Mouse (Mus musculus) midbrain, embryonic 13.5 days (tissue): ENCODE results near the gene Camta1. TPM values are rescaled to one million over a fixed set of nuclear protein-coding genes. Genes with fewer than 3 reads are reported as not detected.

ENCODE experiments used
- ATAC-seq: fragments of 200-750 bp; cut with Nextera tagmentation; 2 replicates; pipeline ENCODE4 v1.8.0; 2017; ENCODE audit warnings: mild to moderate bottlenecking, moderate TSS enrichment, moderate library complexity
- H3K27ac ChIP-seq: fragments of 300-500 bp; sonication (generic); 2 replicates; pipeline ENCODE4 v1.5.1; 2015; ENCODE audit warnings: inconsistent platforms, mild to moderate bottlenecking, moderate library complexity
- H3K27me3 ChIP-seq: fragments of 300-500 bp; sonication (generic); 2 replicates; pipeline ENCODE4 v1.6.1; 2015; ENCODE audit warnings: mild to moderate bottlenecking, inconsistent platforms
- H3K36me3 ChIP-seq: fragments of 300-500 bp; sonication (generic); 2 replicates; pipeline ENCODE4 v1.6.1; 2015; ENCODE audit warnings: mild to moderate bottlenecking, inconsistent platforms
- H3K4me1 ChIP-seq: fragments of 300-500 bp; sonication (generic); replicated peaks from 2 replicates; pipeline ENCODE4 v1.6.1; 2015; ENCODE audit warnings: inconsistent platforms
- H3K4me2 ChIP-seq: fragments of 300-500 bp; sonication (generic); replicated peaks from 2 replicates; pipeline ENCODE4 v1.6.1; 2015; ENCODE audit warnings: moderate library complexity, mild to moderate bottlenecking, inconsistent platforms
- H3K4me3 ChIP-seq: fragments of 300-500 bp; sonication (generic); replicated peaks from 2 replicates; pipeline ENCODE4 v1.5.1; 2015; ENCODE audit warnings: mild to moderate bottlenecking, inconsistent platforms
- H3K9ac ChIP-seq: fragments of 300-500 bp; sonication (generic); replicated peaks from 2 replicates; pipeline ENCODE4 v1.6.1; 2015; ENCODE audit warnings: mild to moderate bottlenecking, inconsistent platforms
- H3K9me3 ChIP-seq: fragments of 300-500 bp; sonication (generic); 2 replicates; pipeline ENCODE4 v1.6.1; 2016; ENCODE audit warnings: mild to moderate bottlenecking, inconsistent platforms
- WGBS: fragments of 180-500 bp; shearing (Covaris S2); methylation state at CpG from one replicate; pipeline ENCODE4 v1.1.7; 2015; 5-methylcytosine and 5-hydroxymethylcytosine counted together
- polyA plus RNA-seq: library from polyadenylated mRNA; unstranded; fragments of >200 nt; fragmentation: Nextera tagmentation; extraction: Ambion mirVana; gene quantifications from 2 replicates; pipeline ENCODE4 v1.2.1, GENCODE M21; 2015

The Camta1 gene
- polyA plus RNA-seq, 1 experiment from 2014 or later, result 163 TPM

GRCm38 (mm10) chr4:151316428-151316827, 545.2 kb downstream of the Camta1 start:
- Histone ChIP-seq H3K27ac (peak overlapping the region; percentile 41; the same call in 1 of the 2 replicates), H3K9me3 (no peaks in the 10 kb centered on the region), H3K4me3 (no peak overlapping the region), H3K4me1 (peaks cover 19% of the 10 kb centered on the region), H3K36me3 (no peaks in the 10 kb centered on the region), H3K9ac (no peak overlapping the region), H3K27me3 (no peaks in the 10 kb centered on the region), H3K4me2 (no peak overlapping the region)
- no peak for ATAC-seq
- WGBS, result 76% methylated on average over 10 of the region's 10 CpGs

GRCm38 (mm10) chr4:151315726-151316125, 546.0 kb downstream of the Camta1 start:
- H3K4me1 ChIP-seq, result peaks cover 20% of the 10 kb centered on the region
- H3K4me2 ChIP-seq, result no peak overlapping the region
- H3K36me3 ChIP-seq, result no peaks in the 10 kb centered on the region
- H3K9ac ChIP-seq, result no peak overlapping the region
- WGBS, result 47% methylated on average over 10 of the region's 10 CpGs
- ATAC-seq, result peak; percentile 48; the same call in 1 of the 2 replicates
- peak overlapping the region; percentile 41; the same call in 1 of the 2 replicates for H3K27ac ChIP-seq
- no peaks in the 10 kb centered on the region for H3K27me3 ChIP-seq
- H3K9me3 ChIP-seq, result no peaks in the 10 kb centered on the region
- no peak overlapping the region for H3K4me3 ChIP-seq

GRCm38 (mm10) chr4:151310773-151311172, 550.9 kb downstream of the Camta1 start:
- Histone ChIP-seq H3K27ac (no peak overlapping the region), H3K36me3 (no peaks in the 10 kb centered on the region), H3K4me2 (no peak overlapping the region), H3K9me3 (no peaks in the 10 kb centered on the region), H3K4me1 (peaks cover 18% of the 10 kb centered on the region), H3K4me3 (no peak overlapping the region), H3K9ac (no peak overlapping the region), H3K27me3 (no peaks in the 10 kb centered on the region)
- ATAC-seq, result no peak
- 80% methylated on average over 8 of the region's 8 CpGs for WGBS

GRCm38 (mm10) chr4:151310056-151310685, 551.5 kb downstream of the Camta1 start:
- H3K4me1 ChIP-seq, result peaks cover 15% of the 10 kb centered on the region; the same call in 1 of the 2 replicates
- H3K4me2 ChIP-seq, result no peak overlapping the region
- ATAC-seq, result no peak
- 68% methylated on average over 12 of the region's 12 CpGs for WGBS
- no peaks in the 10 kb centered on the region for H3K36me3 ChIP-seq
- no peaks in the 10 kb centered on the region for H3K27me3 ChIP-seq
- H3K4me3 ChIP-seq, result no peak overlapping the region
- H3K27ac ChIP-seq, result no peak overlapping the region
- H3K9me3 ChIP-seq, result no peaks in the 10 kb centered on the region
- no peak overlapping the region for H3K9ac ChIP-seq

- ATAC-seq, result no peak
- H3K36me3 ChIP-seq, result no peaks in the 10 kb centered on the region
- H3K27me3 ChIP-seq, result 0 out of 2 replicates have a peak, but pooled peaks cover 4% of the 10 kb centered on the region
- no peaks in the 10 kb centered on the region for H3K9me3 ChIP-seq
- H3K27ac ChIP-seq, result no peak overlapping the region
- H3K9ac ChIP-seq, result no peak overlapping the region
- WGBS, result 90% methylated on average over 11 of the region's 11 CpGs
- H3K4me2 ChIP-seq, result no peak overlapping the region
- H3K4me3 ChIP-seq, result no peak overlapping the region
- H3K4me1 ChIP-seq, result peaks cover 26% of the 10 kb centered on the region
Observed at GRCm38 (mm10) chr4:151306890-151307289, 554.8 kb downstream of the Camta1 start.

GRCm38 (mm10) chr4:151306311-151306765, 555.3 kb downstream of the Camta1 start:
- Histone ChIP-seq H3K9ac (no peak overlapping the region), H3K9me3 (no peaks in the 10 kb centered on the region), H3K4me3 (no peak overlapping the region), H3K36me3 (no peaks in the 10 kb centered on the region), H3K4me1 (peaks cover 26% of the 10 kb centered on the region), H3K27me3 (0 out of 2 replicates have a peak, but pooled peaks cover 5% of the 10 kb centered on the region), H3K4me2 (no peak overlapping the region), H3K27ac (no peak overlapping the region)
- WGBS, result 74% methylated on average over 11 of the region's 11 CpGs
- no peak for ATAC-seq

GRCm38 (mm10) chr4:151305761-151306160, 555.9 kb downstream of the Camta1 start:
- Histone ChIP-seq H3K9me3 (no peaks in the 10 kb centered on the region), H3K9ac (no peak overlapping the region), H3K4me3 (no peak overlapping the region), H3K36me3 (no peaks in the 10 kb centered on the region), H3K4me1 (peaks cover 27% of the 10 kb centered on the region), H3K27me3 (peaks cover 9% of the 10 kb centered on the region; the same call in 1 of the 2 replicates), H3K27ac (no peak overlapping the region), H3K4me2 (no peak overlapping the region)
- no peak for ATAC-seq
- WGBS, result 88% methylated on average over 6 of the region's 6 CpGs

- no peak for ATAC-seq
- 79% methylated on average over 3 of the region's 3 CpGs for WGBS
- H3K4me3 ChIP-seq, result no peak overlapping the region
- H3K9ac ChIP-seq, result no peak overlapping the region
- H3K27ac ChIP-seq, result no peak overlapping the region
- no peak overlapping the region for H3K4me2 ChIP-seq
- no peaks in the 10 kb centered on the region for H3K36me3 ChIP-seq
- H3K9me3 ChIP-seq, result no peaks in the 10 kb centered on the region
- H3K27me3 ChIP-seq, result peaks cover 13% of the 10 kb centered on the region
- H3K4me1 ChIP-seq, result peaks cover 22% of the 10 kb centered on the region
Observed at GRCm38 (mm10) chr4:151303931-151304330, 557.7 kb downstream of the Camta1 start.

- no peak overlapping the region for H3K4me3 ChIP-seq
- no peak overlapping the region for H3K27ac ChIP-seq
- peaks cover 22% of the 10 kb centered on the region for H3K4me1 ChIP-seq
- no peak for ATAC-seq
- H3K9me3 ChIP-seq, result no peaks in the 10 kb centered on the region
- WGBS, result 86% methylated on average over 5 of the region's 5 CpGs
- H3K4me2 ChIP-seq, result no peak overlapping the region
- peaks cover 18% of the 10 kb centered on the region for H3K27me3 ChIP-seq
- no peak overlapping the region for H3K9ac ChIP-seq
- H3K36me3 ChIP-seq, result no peaks in the 10 kb centered on the region
Observed at GRCm38 (mm10) chr4:151303436-151303835, 558.2 kb downstream of the Camta1 start.

GRCm38 (mm10) chr4:151302195-151303126, 559.2 kb downstream of the Camta1 start:
- Histone ChIP-seq H3K4me2 (no peak overlapping the region), H3K4me3 (no peak overlapping the region), H3K27me3 (peaks cover 18% of the 10 kb centered on the region), H3K27ac (peak overlapping the region; percentile 10; the same call in 1 of the 2 replicates), H3K9ac (no peak overlapping the region), H3K9me3 (no peaks in the 10 kb centered on the region), H3K4me1 (peaks cover 22% of the 10 kb centered on the region), H3K36me3 (no peaks in the 10 kb centered on the region)
- ATAC-seq, result peak; percentile 43
- 46% methylated on average over 11 of the region's 11 CpGs for WGBS

GRCm38 (mm10) chr4:151301337-151301736, 560.3 kb downstream of the Camta1 start:
- Histone ChIP-seq H3K4me3 (no peak overlapping the region), H3K27ac (no peak overlapping the region), H3K9me3 (no peaks in the 10 kb centered on the region), H3K4me1 (peaks cover 21% of the 10 kb centered on the region), H3K27me3 (peaks cover 18% of the 10 kb centered on the region), H3K36me3 (no peaks in the 10 kb centered on the region), H3K9ac (no peak overlapping the region), H3K4me2 (no peak overlapping the region)
- WGBS, result 67% methylated on average over 9 of the region's 9 CpGs
- no peak for ATAC-seq

GRCm38 (mm10) chr4:151300706-151301105, 561.0 kb downstream of the Camta1 start:
- H3K4me2 ChIP-seq, result no peak overlapping the region
- no peak overlapping the region for H3K9ac ChIP-seq
- ATAC-seq, result peak; percentile 53; the same call in 1 of the 2 replicates
- H3K27ac ChIP-seq, result no peak overlapping the region
- H3K27me3 ChIP-seq, result peaks cover 19% of the 10 kb centered on the region
- no peak overlapping the region for H3K4me3 ChIP-seq
- WGBS, result 20% methylated on average over 15 of the region's 15 CpGs
- no peaks in the 10 kb centered on the region for H3K36me3 ChIP-seq
- H3K4me1 ChIP-seq, result peaks cover 16% of the 10 kb centered on the region
- no peaks in the 10 kb centered on the region for H3K9me3 ChIP-seq
